Mouse (Mus musculus) embryo, embryonic 11 days (tissue): Measurements from ENCODE around the gene Smoc2.

Source experiments
- DNase-seq: peaks from one replicate; pipeline ENCODE4 v3.0.0-alpha.2; 2015

Gene Smoc2

DNA sequence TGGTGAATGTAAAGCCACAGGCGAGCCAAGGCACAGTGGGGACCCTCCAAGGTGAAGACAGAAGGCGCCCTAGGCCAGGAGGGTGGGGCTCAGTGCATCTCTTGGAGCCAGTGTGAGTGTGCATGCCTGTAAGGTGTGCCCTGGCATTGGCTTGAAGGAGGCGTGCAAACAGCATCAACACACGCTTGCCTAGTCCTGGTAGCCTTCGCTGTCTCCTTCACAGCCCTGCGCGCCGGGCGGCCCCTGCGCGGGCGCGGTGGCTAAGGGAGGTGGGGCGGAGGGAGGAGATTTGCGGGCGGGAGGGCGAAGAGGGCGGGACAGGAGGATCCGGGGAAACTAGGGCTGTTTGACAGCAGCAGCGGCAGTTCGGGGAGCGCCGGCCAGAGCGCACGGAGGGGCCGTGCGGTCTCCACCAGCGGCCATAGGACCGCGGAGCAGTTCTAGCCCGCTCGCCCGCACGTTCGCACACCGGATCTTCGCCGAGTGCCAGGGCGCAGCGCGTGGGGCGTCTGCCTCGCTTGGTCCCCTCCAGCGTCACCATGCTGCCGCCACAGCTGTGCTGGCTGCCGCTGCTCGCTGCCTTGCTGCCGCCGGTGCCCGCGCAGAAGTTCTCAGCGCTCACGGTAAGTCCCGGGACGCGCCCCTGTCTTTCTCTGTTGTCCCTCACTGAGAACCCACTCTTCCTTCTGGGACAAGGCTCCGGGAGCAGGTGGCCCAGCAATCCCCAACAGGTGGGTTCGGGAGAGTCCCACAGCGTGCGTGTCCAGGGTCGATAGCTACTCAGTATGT is at the start of gene Smoc2:
TSS of gene Smoc2 (plus strand) at position 330 of the 789 bp plus-strand sequence.
- peak; percentile 74 for DNase-seq

DNA sequence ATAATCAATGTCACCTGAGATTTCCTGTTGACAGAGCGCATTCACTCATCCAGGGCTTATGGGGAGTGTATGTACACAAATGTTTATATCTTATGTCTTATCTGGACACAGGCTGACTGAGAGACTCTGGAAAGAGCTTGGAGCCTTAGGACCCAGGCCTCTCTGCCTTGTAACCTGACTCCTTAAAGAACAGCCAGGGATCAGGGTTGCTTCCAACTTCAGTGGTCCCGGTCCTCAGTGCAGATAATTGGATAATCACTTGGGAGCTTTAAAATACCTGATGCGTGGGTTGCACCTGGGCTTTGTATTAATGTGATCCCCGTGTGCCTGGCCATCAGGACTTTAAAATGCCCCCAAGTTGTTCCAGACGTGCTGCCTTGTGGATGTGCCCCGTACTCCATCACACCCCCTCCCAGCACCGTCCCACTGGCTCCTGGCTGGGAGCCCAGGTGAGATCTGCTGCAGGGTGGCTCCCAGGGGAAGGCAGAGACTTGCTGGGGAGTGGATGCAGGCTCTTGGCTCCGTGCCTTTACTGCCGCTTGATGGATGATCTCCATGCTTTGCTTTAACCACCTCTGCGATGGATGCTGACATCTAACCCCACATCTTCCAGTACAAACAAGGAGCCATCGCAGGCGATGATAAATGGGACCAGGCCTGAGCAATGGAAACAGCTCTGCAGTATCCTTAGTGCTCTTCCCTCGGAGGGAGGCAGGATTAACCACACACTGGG is 48.4 kb upstream of the Smoc2 start:
- peak; percentile 48 for DNase-seq

- peak; percentile 90 for DNase-seq
These were observed 46.7 kb upstream of the Smoc2 start for GRCm38 (mm10) chr17:14232629-14233028.

- no peak for DNase-seq
These were observed 45.6 kb upstream of the Smoc2 start for GRCm38 (mm10) chr17:14233658-14234057.

- DNase-seq, result no peak
These were observed 44.4 kb upstream of the Smoc2 start for GRCm38 (mm10) chr17:14234774-14235389.

DNA sequence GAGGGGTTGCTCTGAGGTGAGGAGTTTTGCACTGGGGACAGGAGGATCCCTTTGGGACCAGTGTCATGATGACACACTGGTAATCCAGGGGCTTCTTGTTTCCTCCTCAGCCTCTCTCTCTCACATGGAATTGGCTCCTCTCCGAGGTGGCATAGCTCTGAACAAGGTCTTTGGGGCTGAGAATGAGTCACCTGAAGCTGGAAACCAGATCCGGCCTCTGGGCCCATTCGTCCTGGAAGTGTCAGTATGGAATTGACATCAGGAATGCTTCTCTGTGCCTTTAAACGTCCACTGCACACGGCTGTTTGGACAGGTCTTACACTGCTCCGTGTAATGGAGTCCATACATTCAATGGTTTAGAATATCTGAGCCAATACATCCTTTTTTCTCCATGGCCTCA is 42.2 kb upstream of the Smoc2 start:
- DNase-seq, result no peak

DNA sequence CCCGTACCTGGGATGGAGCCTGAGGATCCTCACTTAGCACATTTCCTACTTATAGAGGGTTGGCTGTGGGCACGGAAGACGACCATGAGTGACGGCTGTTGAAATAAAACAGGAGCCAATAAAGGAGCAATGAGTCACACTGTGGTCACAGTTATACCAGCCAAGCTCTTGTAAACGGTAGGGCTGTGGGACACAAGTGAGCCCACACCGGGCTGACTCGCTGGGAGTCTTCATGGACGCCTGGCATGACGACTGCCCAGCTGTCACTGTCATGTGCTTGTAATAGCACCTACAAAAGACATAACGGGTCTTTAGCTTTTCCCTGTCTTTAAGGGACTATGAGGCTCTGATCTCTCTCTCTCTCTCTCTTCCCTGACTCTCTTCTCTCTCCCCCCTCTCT is 39.3 kb upstream of the Smoc2 start:
- no peak for DNase-seq

- no peak for DNase-seq
These were observed 36.7 kb upstream of the Smoc2 start for GRCm38 (mm10) chr17:14242634-14243033.

- no peak for DNase-seq
These were observed 34.9 kb upstream of the Smoc2 start for GRCm38 (mm10) chr17:14244195-14244965.

DNA sequence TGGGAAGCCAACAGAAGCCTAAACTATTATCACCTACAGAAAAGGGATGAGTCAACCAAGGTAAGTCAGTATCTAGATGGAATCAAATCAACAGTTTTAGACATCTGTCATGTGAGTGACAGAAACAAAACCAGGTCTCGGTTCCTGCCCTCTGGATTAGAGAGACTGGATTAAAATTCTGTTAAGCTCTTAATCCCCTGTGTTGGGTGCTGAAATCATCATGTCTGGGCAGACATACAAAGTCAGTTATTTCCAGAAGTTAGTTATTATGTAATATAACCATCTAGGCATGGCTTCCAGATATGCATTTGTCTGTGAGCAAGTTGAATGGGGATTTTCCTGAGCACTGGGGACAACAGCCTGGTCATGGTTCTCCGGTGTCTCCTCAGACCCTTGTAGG is 33.0 kb upstream of the Smoc2 start:
- DNase-seq, result no peak

GRCm38 (mm10) chr17:14247931-14248330 is 31.4 kb upstream of the Smoc2 start:
- DNase-seq, result no peak

DNA sequence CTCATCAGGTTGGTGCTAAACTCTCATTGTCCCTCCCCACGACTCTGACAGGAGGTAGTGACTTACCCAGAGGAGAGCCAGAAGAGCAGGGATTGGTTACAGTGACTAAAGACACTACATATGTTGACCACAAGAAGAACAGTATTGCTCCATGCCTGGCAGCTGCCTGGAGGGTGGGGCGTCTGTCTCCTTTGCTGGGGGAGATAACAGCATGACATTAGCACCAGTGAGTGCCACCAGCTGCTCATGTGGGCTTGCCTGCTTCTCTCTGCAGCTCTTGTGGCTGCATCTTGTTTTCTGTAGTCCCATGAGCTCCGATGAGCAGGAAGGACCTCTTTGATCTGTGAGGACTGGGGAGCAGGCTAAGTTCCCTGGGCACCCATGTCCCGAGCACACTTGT is 29.7 kb upstream of the Smoc2 start:
- DNase-seq, result no peak

DNA sequence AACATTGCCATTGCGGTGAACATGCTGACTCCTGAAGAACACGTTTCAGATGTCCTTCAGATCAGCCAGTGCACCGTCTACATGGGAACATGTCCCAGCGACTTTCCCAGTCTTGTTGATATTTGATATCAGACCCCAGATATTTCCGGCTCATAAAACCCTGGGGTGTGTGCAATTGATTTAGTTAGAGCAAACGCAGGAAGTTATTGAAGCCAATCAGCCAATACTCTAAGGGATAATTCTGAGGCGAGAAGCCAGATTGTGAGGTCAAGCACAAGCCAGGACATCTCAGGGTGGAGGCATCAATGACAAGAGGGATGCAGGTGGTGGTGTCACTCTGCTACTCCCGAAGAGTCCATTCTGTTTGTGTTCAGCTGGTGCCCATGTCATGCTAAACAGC is 28.9 kb upstream of the Smoc2 start:
- DNase-seq, result no peak

GRCm38 (mm10) chr17:14252456-14252855 is 26.9 kb upstream of the Smoc2 start:
- DNase-seq, result no peak

GRCm38 (mm10) chr17:14254616-14255015 is 24.7 kb upstream of the Smoc2 start:
- no peak for DNase-seq

DNA sequence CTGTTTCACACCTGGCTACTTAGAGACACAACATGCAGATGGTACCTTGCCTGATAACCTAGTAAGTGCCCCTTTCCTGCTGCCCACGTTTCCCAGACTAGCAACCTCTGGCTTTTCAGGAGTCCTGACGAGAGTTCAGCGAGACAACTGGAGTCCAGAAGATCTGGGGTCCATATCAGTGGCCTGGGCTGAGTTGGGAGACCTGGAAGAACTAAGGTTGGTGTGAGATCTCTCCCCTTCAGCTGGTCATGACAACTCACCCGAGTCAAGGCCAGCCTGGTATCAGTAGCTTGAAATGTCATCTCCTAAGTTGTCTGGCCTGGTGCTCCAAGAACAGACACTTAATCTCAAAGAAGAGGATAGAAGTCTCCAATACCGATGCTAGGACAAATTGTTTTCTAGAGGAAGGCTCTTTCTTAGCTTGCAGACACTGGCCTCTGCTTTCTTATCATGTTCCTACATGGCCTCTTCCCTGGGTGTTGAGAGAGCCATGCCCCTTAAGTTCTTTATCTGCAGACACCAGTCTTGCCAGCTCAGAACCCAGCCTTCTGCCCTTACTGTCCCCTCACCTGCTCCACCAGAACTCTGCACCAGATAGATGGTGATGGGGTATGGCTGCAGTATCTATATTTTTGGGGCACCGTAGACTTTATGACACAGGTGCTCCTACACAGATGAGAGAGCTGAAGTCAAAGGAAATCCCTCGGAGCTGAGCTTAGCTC is 21.3 kb upstream of the Smoc2 start:
- DNase-seq, result no peak

GRCm38 (mm10) chr17:14258906-14259305 is 20.4 kb upstream of the Smoc2 start:
- no peak for DNase-seq

GRCm38 (mm10) chr17:14260966-14261365 is 18.3 kb upstream of the Smoc2 start:
- no peak for DNase-seq

GRCm38 (mm10) chr17:14262217-14262616 is 17.1 kb upstream of the Smoc2 start:
- DNase-seq, result no peak

DNA sequence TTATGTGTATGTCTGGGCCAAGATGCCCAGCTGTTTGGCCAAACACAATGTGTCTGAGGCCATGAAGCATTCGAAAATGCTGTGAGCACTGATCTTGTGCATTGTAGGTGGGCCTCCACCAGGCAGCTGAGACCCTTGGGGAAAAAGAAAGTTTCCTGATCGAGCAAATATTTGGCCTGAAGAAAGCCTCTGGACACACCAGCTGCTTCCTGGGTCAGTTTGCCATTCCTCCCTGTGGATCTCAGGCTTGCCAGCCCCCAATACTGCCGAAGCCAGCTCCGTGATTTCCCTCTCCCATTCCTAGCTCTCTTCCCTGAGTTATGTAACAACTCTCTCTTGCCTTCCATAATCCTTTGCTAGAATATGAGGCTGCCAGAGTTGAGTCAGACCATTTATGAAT is 11.3 kb upstream of the Smoc2 start:
- DNase-seq, result no peak

DNA sequence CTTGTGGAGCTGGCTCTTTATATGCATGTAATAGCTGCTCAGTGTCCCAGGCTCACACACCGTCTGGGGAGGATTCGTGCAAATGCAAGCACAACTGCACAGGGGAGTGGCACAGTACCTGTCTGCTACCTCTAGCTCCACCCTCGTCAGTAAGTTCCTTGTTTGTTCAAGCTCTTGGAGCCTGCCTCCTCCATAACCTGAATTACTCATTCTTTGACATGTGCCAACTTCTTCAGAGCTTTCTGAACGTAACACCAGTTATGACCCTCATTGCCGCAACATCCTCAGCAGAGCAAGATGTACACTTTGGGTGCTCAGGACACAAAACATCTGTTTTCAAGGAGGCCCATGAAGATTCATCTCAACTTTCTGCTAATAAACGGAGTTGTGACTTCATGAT is 5.9 kb upstream of the Smoc2 start:
- no peak for DNase-seq

DNA sequence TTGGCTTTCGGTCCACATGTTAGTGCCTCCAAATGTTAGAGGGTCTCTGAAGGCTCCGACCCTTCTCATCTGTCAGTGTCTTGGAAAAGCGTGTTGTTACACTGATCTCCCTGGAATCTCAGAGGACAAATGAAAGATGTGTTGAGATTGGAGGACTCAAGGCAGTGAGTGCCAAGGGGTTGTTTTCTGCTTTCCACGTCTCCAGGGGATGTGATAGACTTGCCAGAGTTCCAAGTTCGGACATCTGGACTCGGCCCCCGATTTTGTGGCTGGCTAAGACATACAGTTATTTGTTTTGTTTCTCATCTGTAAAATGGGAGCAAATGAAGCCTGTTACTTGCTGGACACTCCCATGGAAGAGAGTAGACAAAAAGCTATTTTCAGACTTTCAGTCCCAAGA is 2.0 kb upstream of the Smoc2 start:
- DNase-seq, result no peak

- DNase-seq, result no peak
These were observed 627 bp downstream of the Smoc2 start for GRCm38 (mm10) chr17:14279966-14280300.
